Mouse (Mus musculus): ENCODE results near the gene Grin1. TPM values are rescaled to one million over a fixed set of nuclear protein-coding genes. Genes with fewer than 3 reads are reported as not detected.

Gene Grin1
- polyA plus RNA-seq (2014; fragmentation: Nextera tagmentation; extraction: Ambion mirVana): 0.05 TPM in 1 of 2 replicates, not detected in the other

DNA sequence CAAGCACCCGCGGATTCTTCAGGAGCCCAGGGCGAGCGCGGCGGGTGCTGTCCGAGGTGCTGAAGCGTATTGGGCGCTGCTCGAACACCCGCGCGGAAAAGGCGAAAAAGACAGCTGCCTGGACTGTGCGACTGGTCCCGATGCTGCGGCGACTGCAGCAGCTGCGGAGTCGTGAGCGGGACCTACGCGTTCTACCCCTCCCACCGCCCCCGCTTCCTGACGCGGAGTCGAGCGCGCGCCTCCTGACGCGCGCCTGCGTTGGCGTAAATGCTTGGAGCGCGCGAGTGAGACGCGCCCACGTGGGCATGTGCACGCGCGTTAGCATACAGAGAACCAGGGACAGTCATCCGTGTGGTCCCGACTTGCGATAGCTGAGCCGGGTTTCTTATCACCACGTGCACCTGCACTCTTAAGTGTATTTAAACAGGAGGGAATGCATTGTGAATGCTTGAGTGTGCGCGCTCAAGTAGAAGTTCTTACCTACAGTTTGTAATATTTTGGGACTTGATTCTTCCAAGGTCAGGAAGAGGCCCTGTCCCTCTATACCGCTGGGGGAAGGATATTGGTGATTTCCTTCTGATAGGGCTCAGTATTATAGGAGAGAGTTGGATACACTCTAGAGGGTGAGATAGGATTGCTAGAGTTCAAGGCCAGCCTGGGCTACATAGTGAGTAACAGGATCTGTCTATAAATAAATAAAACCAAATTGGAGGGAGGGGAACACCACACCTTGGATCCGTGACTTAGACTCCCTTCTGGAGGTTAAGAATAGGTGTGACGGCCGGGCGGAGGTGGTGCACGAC lies at the start of gene Grin1:
Grin1 (minus strand) TSS at position 217 of the 803 bp plus-strand sequence.
- peaks cover 51% of the 10 kb centered on the region for H3K27me3 ChIP-seq (ENCODE audit: control insufficient read depth, insufficient read depth, low read length)

DNA sequence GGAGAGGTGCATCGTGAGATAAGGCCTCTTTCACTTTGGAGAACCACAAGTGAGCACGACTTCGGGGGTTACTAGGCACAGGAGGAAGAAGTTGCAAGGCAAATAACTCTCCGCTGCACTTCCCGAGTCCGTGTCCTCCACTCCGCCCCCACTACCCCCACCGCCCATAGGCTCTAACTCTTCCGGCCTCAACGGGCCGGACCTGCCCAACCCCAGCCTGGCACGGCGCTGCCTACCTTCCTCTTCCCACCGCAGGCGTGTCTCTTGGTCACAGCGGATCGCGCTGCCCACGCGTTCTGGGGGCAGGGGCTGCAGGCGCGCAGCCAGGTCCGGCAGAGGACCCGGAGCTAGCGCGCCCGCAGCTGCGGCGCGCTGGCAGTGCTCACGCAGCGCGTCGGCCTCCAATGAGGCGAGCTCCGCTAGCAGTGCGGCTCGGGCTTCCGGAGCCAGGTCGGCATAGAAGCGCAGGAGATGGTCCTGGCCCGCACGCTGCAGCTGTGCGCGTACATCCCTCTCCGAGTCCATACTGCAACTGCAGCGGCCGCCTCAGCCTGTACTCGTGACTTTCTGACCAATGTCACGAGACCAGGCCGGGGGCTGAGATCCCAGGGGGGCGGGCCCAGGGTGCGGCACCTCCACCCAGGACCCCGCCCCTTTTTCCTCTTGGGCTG lies 46.2 kb upstream of the Grin1 start, which contains the start of gene Uap1l1:
Uap1l1 (minus strand) TSS at position 592 of the 671 bp plus-strand sequence.
- Histone ChIP-seq H3K27me3 (ENCODE audit: control insufficient read depth, insufficient read depth, low read length) (peaks cover 27% of the 10 kb centered on the region), H3K4me2 (ENCODE audit: low read length) (peak within 1 kb of the TSS; percentile 95), H3K9ac (ENCODE audit: low read length) (peak within 1 kb of the TSS; percentile 81), H3K4me3 (ENCODE audit: control insufficient read depth in 1 of 2, insufficient read depth in 1 of 2, low read depth in 1 of 2, low read length in 2 of 2) (peak within 1 kb of the TSS; percentile 59 to 73), H3K9me3 (ENCODE audit: control insufficient read depth, low read length) (no peaks in the 10 kb centered on the region), H3K36me3 (ENCODE audit: control insufficient read depth, insufficient read depth, low read length) (0 out of 2 replicates have a peak, but pooled peaks cover 8% of the 10 kb centered on the region), H3K4me1 (ENCODE audit: control insufficient read depth in 2 of 2, insufficient read depth in 2 of 2, low read length in 2 of 2) (peaks cover 0 to 5% of the 10 kb centered on the region in 2 experiments; a peak in 2 of 4 replicates), H3K27ac (replicated peaks in 1 of 2; ENCODE audit: control insufficient read depth in 1 of 2, insufficient read depth in 1 of 2, low read depth in 2 of 2, low read length in 2 of 2) (peak within 1 kb of the TSS in 1 of 2 experiments; percentile 20; a peak in 1 of 4 replicates)
- WGBS: under 1% methylated on average over 54 of the region's 54 CpGs
- ATAC-seq (ENCODE audit: insufficient number of reproducible peaks, insufficient read depth, low FRiP score, low read depth): peak; percentile 77

More for the DNA sequence above, at the start of gene Grin1:
- Histone ChIP-seq H3K27ac (replicated peaks in 1 of 2; ENCODE audit: control insufficient read depth in 1 of 2, insufficient read depth in 1 of 2, low read depth in 2 of 2, low read length in 2 of 2) (no peak within 1 kb of the TSS), H3K36me3 (ENCODE audit: control insufficient read depth, insufficient read depth, low read length) (no peaks in the 10 kb centered on the region), H3K4me2 (ENCODE audit: low read length) (peak within 1 kb of the TSS; percentile 62), H3K4me1 (ENCODE audit: control insufficient read depth in 2 of 2, insufficient read depth in 2 of 2, low read length in 2 of 2) (peaks cover 5 to 6% of the 10 kb centered on the region in 2 experiments; a peak in 3 of 4 replicates), H3K4me3 (ENCODE audit: control insufficient read depth in 1 of 2, insufficient read depth in 1 of 2, low read depth in 1 of 2, low read length in 2 of 2) (peak within 1 kb of the TSS; percentile 23 to 29; a peak in 3 of 4 replicates), H3K9ac (ENCODE audit: low read length) (no peak within 1 kb of the TSS), H3K9me3 (ENCODE audit: control insufficient read depth, low read length) (no peaks in the 10 kb centered on the region)
- 9% methylated on average over 58 of the region's 58 CpGs for WGBS
- no peak for ATAC-seq (ENCODE audit: insufficient number of reproducible peaks, insufficient read depth, low FRiP score, low read depth)

DNA sequence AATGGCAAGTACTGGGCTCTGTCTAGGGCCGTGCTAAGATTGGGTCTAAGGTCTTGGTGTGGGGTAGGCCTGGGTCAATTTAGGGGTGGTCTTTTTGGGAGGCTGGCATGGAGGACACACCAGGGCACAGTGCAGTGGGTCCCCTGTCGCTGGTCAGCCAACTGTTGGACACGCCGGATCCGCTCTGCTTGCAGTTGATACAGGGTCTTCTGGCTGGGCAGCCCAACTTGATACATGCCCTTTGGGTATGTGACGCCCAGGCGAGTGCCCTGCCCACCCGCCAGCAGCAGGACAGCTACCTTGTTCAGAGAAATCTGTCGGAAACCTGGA lies 45.7 kb upstream of the Grin1 start:
- H3K27ac ChIP-seq (replicated peaks in 1 of 2; ENCODE audit: control insufficient read depth in 1 of 2, insufficient read depth in 1 of 2, low read depth in 2 of 2, low read length in 2 of 2): no peak overlapping the region
- H3K27me3 ChIP-seq (ENCODE audit: control insufficient read depth, insufficient read depth, low read length): peaks cover 27% of the 10 kb centered on the region
- peak overlapping the region; percentile 59 to 73 for H3K4me3 ChIP-seq (ENCODE audit: control insufficient read depth in 1 of 2, insufficient read depth in 1 of 2, low read depth in 1 of 2, low read length in 2 of 2)
- no peak for ATAC-seq (ENCODE audit: insufficient number of reproducible peaks, insufficient read depth, low FRiP score, low read depth)
- H3K4me1 ChIP-seq (ENCODE audit: control insufficient read depth in 2 of 2, insufficient read depth in 2 of 2, low read length in 2 of 2): peaks cover 0 to 5% of the 10 kb centered on the region in 2 experiments; a peak in 2 of 4 replicates
- WGBS: 24% methylated on average over 9 of the region's 9 CpGs
- H3K4me2 ChIP-seq (ENCODE audit: low read length): peak overlapping the region; percentile 95
- H3K9ac ChIP-seq (ENCODE audit: low read length): peak overlapping the region; percentile 81
- no peaks in the 10 kb centered on the region for H3K9me3 ChIP-seq (ENCODE audit: control insufficient read depth, low read length)
- 0 out of 2 replicates have a peak, but pooled peaks cover 12% of the 10 kb centered on the region for H3K36me3 ChIP-seq (ENCODE audit: control insufficient read depth, insufficient read depth, low read length)

DNA sequence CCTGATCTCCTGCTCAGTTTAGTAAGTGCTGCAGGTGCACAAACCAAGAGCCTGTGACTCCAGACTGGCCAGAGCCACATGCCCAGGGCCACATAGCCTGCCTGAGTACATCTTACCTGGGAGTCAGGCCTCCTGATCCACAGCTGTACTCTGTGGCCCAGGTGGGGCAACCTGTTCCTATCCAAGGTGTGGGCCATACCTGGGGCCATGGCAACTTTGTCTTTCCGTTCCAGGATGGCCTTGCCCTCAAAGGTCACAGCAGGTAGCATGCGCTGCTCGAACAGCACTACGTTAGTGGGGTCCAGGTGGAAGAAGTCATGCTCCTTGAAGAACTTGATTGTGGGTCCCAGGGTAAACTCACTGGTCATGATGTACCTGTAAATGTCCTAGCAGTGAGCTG lies 45.3 kb upstream of the Grin1 start:
- Histone ChIP-seq H3K4me3 (ENCODE audit: control insufficient read depth in 1 of 2, insufficient read depth in 1 of 2, low read depth in 1 of 2, low read length in 2 of 2) (peak overlapping the region in 1 of 2 experiments; percentile 73; a peak in 2 of 4 replicates), H3K27me3 (ENCODE audit: control insufficient read depth, insufficient read depth, low read length) (peaks cover 27% of the 10 kb centered on the region), H3K4me1 (ENCODE audit: control insufficient read depth in 2 of 2, insufficient read depth in 2 of 2, low read length in 2 of 2) (peaks cover 0 to 5% of the 10 kb centered on the region in 2 experiments; a peak in 2 of 4 replicates), H3K4me2 (ENCODE audit: low read length) (peak overlapping the region; percentile 95), H3K9me3 (ENCODE audit: control insufficient read depth, low read length) (no peaks in the 10 kb centered on the region), H3K9ac (ENCODE audit: low read length) (no peak overlapping the region), H3K27ac (replicated peaks in 1 of 2; ENCODE audit: control insufficient read depth in 1 of 2, insufficient read depth in 1 of 2, low read depth in 2 of 2, low read length in 2 of 2) (no peak overlapping the region), H3K36me3 (ENCODE audit: control insufficient read depth, insufficient read depth, low read length) (0 out of 2 replicates have a peak, but pooled peaks cover 12% of the 10 kb centered on the region)
- WGBS: 91% methylated on average over 4 of the region's 4 CpGs
- no peak for ATAC-seq (ENCODE audit: insufficient number of reproducible peaks, insufficient read depth, low FRiP score, low read depth)

DNA sequence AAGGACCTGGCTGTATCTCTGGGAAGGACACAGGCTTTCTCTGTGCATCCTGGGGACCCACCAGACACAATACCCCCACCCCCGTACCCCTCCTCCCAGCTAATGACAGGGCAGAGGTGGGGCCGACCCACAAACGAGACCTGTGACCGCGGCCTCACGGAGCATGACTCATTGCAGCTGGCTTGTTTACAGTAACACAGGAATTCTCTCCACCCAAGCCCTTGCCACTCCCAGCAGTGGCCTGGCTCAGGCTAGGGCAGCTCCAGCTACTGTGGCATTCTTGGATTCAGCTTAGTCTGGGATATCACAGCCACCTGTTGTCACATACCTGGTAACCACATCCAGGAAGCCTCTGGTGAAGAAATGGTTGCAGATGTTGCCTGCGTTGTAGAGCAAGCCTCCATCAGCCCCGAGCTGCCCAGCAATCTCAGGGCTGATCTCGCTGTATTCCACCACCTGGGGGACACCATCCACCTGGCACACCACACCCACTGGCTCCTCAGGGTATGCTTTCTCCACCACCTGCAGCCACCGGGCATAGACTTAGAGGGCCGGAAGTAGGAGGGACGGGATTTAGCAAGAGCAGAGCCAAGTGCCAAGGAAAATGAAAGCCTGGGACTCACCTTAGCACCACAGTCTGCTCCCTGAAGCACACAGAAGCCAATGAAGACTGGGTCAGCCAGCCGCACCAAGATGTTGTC lies 44.6 kb upstream of the Grin1 start:
- Histone ChIP-seq H3K4me3 (ENCODE audit: control insufficient read depth in 1 of 2, insufficient read depth in 1 of 2, low read depth in 1 of 2, low read length in 2 of 2) (no peak overlapping the region), H3K4me1 (ENCODE audit: control insufficient read depth in 2 of 2, insufficient read depth in 2 of 2, low read length in 2 of 2) (peaks cover 0 to 5% of the 10 kb centered on the region in 2 experiments; a peak in 2 of 4 replicates), H3K4me2 (ENCODE audit: low read length) (no peak overlapping the region), H3K9ac (ENCODE audit: low read length) (no peak overlapping the region; the same call in 1 of the 2 replicates), H3K36me3 (ENCODE audit: control insufficient read depth, insufficient read depth, low read length) (0 out of 2 replicates have a peak, but pooled peaks cover 12% of the 10 kb centered on the region), H3K27me3 (ENCODE audit: control insufficient read depth, insufficient read depth, low read length) (peaks cover 24% of the 10 kb centered on the region), H3K9me3 (ENCODE audit: control insufficient read depth, low read length) (no peaks in the 10 kb centered on the region), H3K27ac (replicated peaks in 1 of 2; ENCODE audit: control insufficient read depth in 1 of 2, insufficient read depth in 1 of 2, low read depth in 2 of 2, low read length in 2 of 2) (no peak overlapping the region)
- ATAC-seq (ENCODE audit: insufficient number of reproducible peaks, insufficient read depth, low FRiP score, low read depth): no peak
- WGBS: 60% methylated on average over 13 of the region's 13 CpGs

DNA sequence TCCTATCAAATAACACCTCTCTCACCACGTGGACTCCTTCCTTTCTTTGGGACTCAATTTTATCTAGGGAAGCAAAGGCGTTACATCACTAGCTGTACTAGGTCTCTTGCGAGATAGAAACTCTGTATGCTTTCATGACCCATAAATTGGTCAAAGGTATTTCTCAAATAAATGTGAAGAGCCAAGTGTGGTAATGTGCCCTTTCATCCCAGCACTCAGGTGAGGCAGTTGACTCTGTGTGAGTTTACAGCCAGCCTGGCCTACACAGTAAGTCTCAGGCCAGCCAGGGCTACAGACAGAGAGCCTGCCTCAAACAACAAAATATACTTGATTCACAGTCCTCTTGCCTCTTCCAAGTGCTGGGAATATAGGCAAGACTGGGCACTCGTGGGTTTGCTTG lies 40.9 kb upstream of the Grin1 start:
- H3K27ac ChIP-seq (replicated peaks in 1 of 2; ENCODE audit: control insufficient read depth in 1 of 2, insufficient read depth in 1 of 2, low read depth in 2 of 2, low read length in 2 of 2): no peak overlapping the region
- H3K9ac ChIP-seq (ENCODE audit: low read length): no peak overlapping the region
- H3K27me3 ChIP-seq (ENCODE audit: control insufficient read depth, insufficient read depth, low read length): peaks cover 15% of the 10 kb centered on the region
- 0 out of 2 replicates have a peak, but pooled peaks cover 12% of the 10 kb centered on the region for H3K36me3 ChIP-seq (ENCODE audit: control insufficient read depth, insufficient read depth, low read length)
- H3K9me3 ChIP-seq (ENCODE audit: control insufficient read depth, low read length): no peaks in the 10 kb centered on the region
- ATAC-seq (ENCODE audit: insufficient number of reproducible peaks, insufficient read depth, low FRiP score, low read depth): no peak
- no peak overlapping the region for H3K4me2 ChIP-seq (ENCODE audit: low read length)
- no peak overlapping the region for H3K4me3 ChIP-seq (ENCODE audit: control insufficient read depth in 1 of 2, insufficient read depth in 1 of 2, low read depth in 1 of 2, low read length in 2 of 2)
- H3K4me1 ChIP-seq (ENCODE audit: control insufficient read depth in 2 of 2, insufficient read depth in 2 of 2, low read length in 2 of 2): peaks cover 13 to 14% of the 10 kb centered on the region in 2 experiments
- WGBS: 69% methylated on average over 4 of the region's 4 CpGs

Measured in heart, embryonic 14.5 days (tissue).